Mouse (Mus musculus): Measurements from ENCODE around the gene Il21r. TPM values are rescaled to one million over a fixed set of nuclear protein-coding genes. Genes with fewer than 3 reads are reported as not detected.

Il21r gene
- polyA plus RNA-seq, 1 experiment from 2014 or later = 0.41 TPM

DNA sequence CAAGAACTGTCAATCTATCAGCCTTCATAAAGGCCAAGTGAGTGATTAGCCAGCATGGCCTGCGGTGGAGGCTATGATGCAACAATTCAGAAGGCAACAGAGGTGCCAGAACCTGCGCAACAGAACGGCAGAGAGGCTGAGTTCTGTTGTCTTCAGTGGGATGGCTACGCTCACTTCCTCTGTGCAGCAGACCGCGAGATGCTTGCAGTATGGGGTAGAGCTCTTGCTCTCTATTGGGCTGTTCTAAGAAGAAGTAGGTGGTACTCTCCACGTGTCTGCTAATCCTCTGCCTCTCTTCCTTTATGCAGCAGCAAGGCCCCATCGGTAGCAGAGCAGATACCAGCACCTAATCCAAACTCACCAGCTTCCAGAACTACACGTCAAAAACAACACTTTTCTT, 76.7 kb downstream of the Il21r start:
- ATAC-seq (ENCODE audit: insufficient read depth) = no peak
- DNase-seq = no peak
- Histone ChIP-seq H3K9ac (no peak overlapping the region), H3K27ac (ENCODE audit: low read depth) (no peak overlapping the region), H3K4me2 (no peak overlapping the region), H3K9me3 (ENCODE audit: low read depth, low read length) (no peaks in the 10 kb centered on the region), H3K4me1 (ENCODE audit: insufficient read depth) (no peaks in the 10 kb centered on the region), H3K27me3 (ENCODE audit: insufficient read depth, low read length) (no peaks in the 10 kb centered on the region), H3K36me3 (ENCODE audit: insufficient read depth) (peaks cover 90% of the 10 kb centered on the region), H3K4me3 (ENCODE audit: low read depth, low read length) (no peak overlapping the region)
- 88% methylated on average over 9 of the region's 9 CpGs for WGBS
- TF ChIP-seq CTCF (IDR thresholded peaks at IDR 0.05; ENCODE audit: low read depth) = no peak

Other genes starting within 250 kb of the Il21r start
- 14.9 and 15.7 TPM in 2 replicates for gene Kdm8, start 158.8 kb upstream of the Il21r start, polyA plus RNA-seq (2014; fragmentation: Nextera tagmentation; extraction: Ambion mirVana)
- 153 and 156 TPM in 2 replicates for gene Nsmce1, start 111.8 kb upstream of the Il21r start, polyA plus RNA-seq (2014; fragmentation: Nextera tagmentation; extraction: Ambion mirVana)
- gene Il4ra, start 51.3 kb upstream of the Il21r start, polyA plus RNA-seq (2014; fragmentation: Nextera tagmentation; extraction: Ambion mirVana) = 11.3 and 12.6 TPM in 2 replicates
- gene Gtf3c1, start 104.4 kb downstream of the Il21r start, polyA plus RNA-seq (2014; fragmentation: Nextera tagmentation; extraction: Ambion mirVana) = 33.5 and 37.0 TPM in 2 replicates
- gene D430042O09Rik, start 104.5 kb downstream of the Il21r start, polyA plus RNA-seq (2014; fragmentation: Nextera tagmentation; extraction: Ambion mirVana) = 10.1 and 10.9 TPM in 2 replicates

All from lung, embryonic 14.5 days (tissue).